Mouse (Mus musculus) bone marrow macrophage, adult 2 months (primary cell): ENCODE results near the gene Card19. TPM values are rescaled to one million over a fixed set of nuclear protein-coding genes. Genes with fewer than 3 reads are reported as not detected.

ENCODE experiments used
- H3K27ac ChIP-seq: 2 replicates; pipeline ENCODE4 v1.5.1; 2012; ENCODE audit warnings: low read depth, low read length; ENCODE audit not compliant: insufficient read depth
- H3K4me1 ChIP-seq: 2 replicates; pipeline ENCODE4 v1.6.1; 2012; ENCODE audit warnings: low read length; ENCODE audit not compliant: control insufficient read depth, insufficient read depth
- H3K4me3 ChIP-seq: 2 replicates; pipeline ENCODE4 v1.5.1; 2012; ENCODE audit warnings: mild to moderate bottlenecking, low read length, moderate library complexity; ENCODE audit not compliant: insufficient read depth
- CTCF ChIP-seq: IDR thresholded peaks from 2 replicates; pipeline ENCODE4 v1.5.1; 2012; ENCODE audit warnings: low read depth, mild to moderate bottlenecking, low read length, moderate library complexity
- POLR2A ChIP-seq: IDR thresholded peaks from 2 replicates; pipeline ENCODE4 v1.6.1; 2012; ENCODE audit warnings: mild to moderate bottlenecking, low read depth, low read length, borderline replicate concordance
- polyA plus RNA-seq: library from polyadenylated mRNA; stranded (reverse); fragments of >200 nt; gene quantifications from 2 replicates; pipeline ENCODE4 v1.2.4, GENCODE M21; 2012; ENCODE audit not compliant: missing spikeins, insufficient read depth, insufficient read length

The Card19 gene
- polyA plus RNA-seq = 261 and 268 TPM in 2 replicates

GRCm38 (mm10) chr13:49215504-49216219 is at the start of gene Card19:
Gene Card19, minus strand, starts transcription at chr13:49216037.
- TF ChIP-seq CTCF (no peak), POLR2A (no peak)
- peak within 1 kb of the TSS; percentile 72 for H3K27ac ChIP-seq

GRCm38 (mm10) chr13:49260036-49260722 is 44.3 kb upstream of the Card19 start:
- H3K4me3 ChIP-seq = no peak overlapping the region
- no peak overlapping the region for H3K27ac ChIP-seq
- no peak for TF ChIP-seq POLR2A
- no peak for TF ChIP-seq CTCF
- H3K4me1 ChIP-seq = peaks cover 16% of the 10 kb centered on the region

More at GRCm38 (mm10) chr13:49215504-49216219, at the start of gene Card19:
- H3K4me3 ChIP-seq = peak within 1 kb of the TSS; percentile 77
- H3K4me1 ChIP-seq = peaks cover 35% of the 10 kb centered on the region

GRCm38 (mm10) chr13:49257819-49258313 is 42.0 kb upstream of the Card19 start:
- H3K27ac ChIP-seq = no peak overlapping the region
- peaks cover 20% of the 10 kb centered on the region for H3K4me1 ChIP-seq
- TF ChIP-seq CTCF = no peak
- no peak for TF ChIP-seq POLR2A
- H3K4me3 ChIP-seq = no peak overlapping the region

DNA sequence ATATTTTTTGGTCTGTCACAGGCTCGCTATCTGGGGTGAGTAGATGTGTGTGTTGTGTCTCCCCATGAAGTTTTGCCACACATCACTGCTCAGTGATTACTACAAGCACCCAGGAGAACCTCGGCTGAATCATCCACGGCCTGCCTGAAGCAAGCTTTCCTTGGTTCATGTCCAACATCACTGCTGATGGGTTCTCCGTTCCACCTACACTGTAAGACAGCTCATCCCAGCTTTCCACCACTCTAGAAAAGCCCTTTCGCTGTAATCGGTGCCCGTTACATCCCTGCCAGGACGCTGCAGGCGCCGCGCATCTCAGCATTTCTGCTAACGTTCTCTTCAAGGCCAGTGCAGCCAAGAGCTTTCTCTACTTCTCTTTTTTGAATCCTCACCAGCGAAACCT is 36.9 kb upstream of the Card19 start:
- H3K4me3 ChIP-seq = peak overlapping the region; percentile 18
- peaks cover 60% of the 10 kb centered on the region for H3K4me1 ChIP-seq
- H3K27ac ChIP-seq = peak overlapping the region; percentile 96
- no peak for TF ChIP-seq POLR2A
- no peak for TF ChIP-seq CTCF

DNA sequence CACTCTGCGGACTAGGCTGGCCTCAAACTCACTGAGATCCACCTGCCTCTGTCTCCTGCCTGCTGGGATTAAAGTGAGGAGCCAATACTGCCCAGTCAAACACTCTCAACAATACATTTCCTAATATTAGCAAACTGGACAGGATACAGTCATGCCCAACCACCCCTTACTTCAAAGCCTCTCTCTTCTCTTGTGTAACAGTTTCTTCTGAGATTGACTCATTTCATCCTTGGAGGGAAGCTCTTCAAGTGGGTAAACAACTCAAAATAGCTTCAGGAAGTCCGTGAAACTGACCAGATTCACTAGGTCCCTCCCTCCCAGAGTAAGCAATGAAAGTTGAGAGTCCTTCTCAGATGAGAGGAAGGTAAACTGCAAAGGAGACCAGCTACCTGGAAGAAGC is 36.3 kb upstream of the Card19 start:
- Histone ChIP-seq H3K4me1 (peaks cover 59% of the 10 kb centered on the region), H3K27ac (peak overlapping the region; percentile 99), H3K4me3 (0 out of 2 replicates have a peak overlapping the region, but pooled peaks have one; percentile 18)
- TF ChIP-seq POLR2A (no peak), CTCF (no peak)

DNA sequence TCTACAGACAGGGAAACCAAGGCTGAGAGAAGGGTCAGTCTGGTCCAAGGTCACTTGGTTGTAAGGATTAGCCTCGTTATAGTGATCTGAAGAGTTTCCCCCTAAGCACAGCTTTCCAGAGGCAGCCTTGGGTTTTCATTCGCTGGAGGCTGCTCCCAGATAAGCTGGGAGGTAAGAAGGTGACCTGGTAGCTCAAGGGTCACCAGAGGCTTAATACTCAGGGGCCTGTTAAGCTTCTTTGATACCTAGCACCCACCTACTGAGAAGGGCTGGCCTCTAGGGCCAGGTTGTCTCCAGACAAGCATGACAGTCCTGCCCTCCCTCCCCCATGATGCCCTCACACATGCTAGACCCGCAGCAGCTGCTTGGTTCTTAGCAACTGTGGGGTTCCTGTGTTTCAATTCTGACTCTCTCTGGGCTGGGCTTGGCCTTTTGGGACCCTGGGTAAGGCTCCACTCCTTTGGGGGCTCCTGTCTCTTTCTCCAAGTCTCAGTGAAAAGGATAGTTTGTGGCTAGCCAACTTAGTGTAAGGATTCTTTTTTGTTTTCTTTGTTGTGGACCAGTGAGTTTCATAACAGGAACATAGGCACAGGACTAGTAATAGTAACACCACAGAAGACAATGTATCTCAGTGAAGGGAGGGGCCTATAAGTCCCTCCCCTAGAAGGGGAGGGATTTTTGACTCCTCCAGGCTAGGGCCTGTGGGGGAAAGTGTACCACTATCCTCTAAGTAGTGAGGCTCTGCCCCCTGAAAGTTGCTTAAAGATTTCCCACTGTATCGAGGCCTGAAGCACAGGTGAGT is 35.1 kb upstream of the Card19 start:
- TF ChIP-seq POLR2A (no peak), CTCF (no peak)
- Histone ChIP-seq H3K4me1 (peaks cover 55% of the 10 kb centered on the region), H3K27ac (peak overlapping the region; percentile 99), H3K4me3 (no peak overlapping the region)

DNA sequence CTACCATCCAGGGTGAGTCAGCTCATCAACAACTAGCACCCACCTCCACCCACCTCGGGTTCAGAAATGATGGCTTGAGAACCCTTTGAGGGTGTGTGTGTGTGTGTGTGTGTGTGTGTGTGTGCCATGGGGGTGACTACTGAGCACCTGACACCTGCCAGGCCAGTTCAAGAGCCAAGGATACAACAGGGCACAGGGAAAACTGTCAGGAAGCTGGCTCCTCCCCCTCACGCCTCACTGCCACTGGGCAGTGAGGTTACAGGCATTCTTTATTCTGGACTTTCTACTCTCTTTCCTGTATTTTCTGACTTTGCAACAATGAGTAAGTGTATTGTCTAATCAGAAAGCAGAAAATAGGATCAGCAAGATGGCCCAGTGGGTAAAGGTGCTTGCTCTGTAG is 33.8 kb upstream of the Card19 start:
- Histone ChIP-seq H3K4me3 (no peak overlapping the region), H3K4me1 (peaks cover 65% of the 10 kb centered on the region), H3K27ac (peak overlapping the region; percentile 37)
- TF ChIP-seq CTCF (no peak), POLR2A (no peak)

GRCm38 (mm10) chr13:49248923-49249322 is 33.1 kb upstream of the Card19 start:
- TF ChIP-seq POLR2A = no peak
- TF ChIP-seq CTCF = no peak
- H3K27ac ChIP-seq = no peak overlapping the region
- no peak overlapping the region for H3K4me3 ChIP-seq
- H3K4me1 ChIP-seq = peaks cover 71% of the 10 kb centered on the region

- TF ChIP-seq POLR2A = no peak
- TF ChIP-seq CTCF = no peak
- H3K27ac ChIP-seq = peak within 1 kb of the TSS; percentile 56
Observed at GRCm38 (mm10) chr13:49248467-49248862, 32.6 kb upstream of the Card19 start, which contains the start of gene Susd3. Gene Susd3, minus strand, starts transcription at chr13:49248706.

More at GRCm38 (mm10) chr13:49248467-49248862, 32.6 kb upstream of the Card19 start, which contains the start of gene Susd3:
- Histone ChIP-seq H3K4me1 (peaks cover 70% of the 10 kb centered on the region), H3K4me3 (peak within 1 kb of the TSS; percentile 94)
